Mouse (Mus musculus): ENCODE measurements around the gene Elmsan1.

DNA sequence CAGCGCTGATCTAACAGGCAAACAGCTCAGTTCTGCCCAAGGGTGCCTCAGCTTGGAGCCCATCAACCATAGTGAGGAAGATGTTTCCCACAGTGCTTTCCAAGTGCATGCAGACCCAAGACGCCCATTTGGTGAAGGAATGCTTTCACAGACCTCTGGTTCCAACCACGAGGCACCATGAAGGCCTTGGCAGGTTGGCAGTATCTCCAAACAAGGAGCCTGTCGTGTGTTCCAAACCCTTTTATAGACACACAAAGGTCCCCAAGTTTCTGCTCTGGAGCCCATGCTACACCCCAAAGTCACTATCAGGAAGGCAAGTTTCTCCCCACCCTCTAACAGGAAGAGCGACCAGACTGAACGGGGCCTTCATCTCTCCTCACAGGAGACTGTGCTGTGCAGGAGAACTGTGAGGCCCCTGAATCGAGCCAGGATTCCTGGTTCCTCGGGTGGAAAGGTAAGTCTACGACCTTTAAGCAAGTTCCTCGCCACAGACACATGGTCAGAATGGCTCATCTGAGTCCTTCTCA is 13.0 kb downstream of the Elmsan1 start:
- TF ChIP-seq EP300 (IDR thresholded peaks at IDR 0.05; ENCODE audit: low read depth) (no peak), CTCF (IDR thresholded peaks at IDR 0.05; ENCODE audit: low read depth) (no peak)
